Mouse (Mus musculus): ENCODE measurements around the gene Ptma.

GRCm38 (mm10) chr1:86531547-86532321 is 5.2 kb downstream of the Ptma start:
- TF ChIP-seq CTCF (IDR thresholded peaks at IDR 0.05; ENCODE audit: borderline replicate concordance, insufficient read depth, low read length) (no peak), POLR2A (IDR thresholded peaks at IDR 0.05; ENCODE audit: low read depth, low read length) (no peak)
